Mouse (Mus musculus) MEL (cell line): ENCODE results near the gene Zscan2. TPM values are rescaled to one million over a fixed set of nuclear protein-coding genes. Genes with fewer than 3 reads are reported as not detected.

Experiments
- DNase-seq: peaks from one replicate; pipeline ENCODE4 v3.0.0; 2011; ENCODE audit warnings: low read depth, low spot score
- H3K27ac ChIP-seq: 2 replicates; pipeline ENCODE4 v1.5.1; 2012; ENCODE audit warnings: low read depth, mild to moderate bottlenecking, control low read depth, low read length, moderate library complexity; ENCODE audit not compliant: control insufficient read depth
- H3K27me3 ChIP-seq, 2 experiments: fragments of 150-350 bp in 1 of 2; sonication (generic) in 1 of 2; 2 replicates each; pipeline ENCODE4 v1.6.1; 2012; ENCODE audit warnings: low read length in 2 of 2, mild to moderate bottlenecking in 2 of 2, improper control_type of control experiment in 1 of 2, moderate library complexity in 1 of 2; ENCODE audit not compliant: insufficient read depth in 2 of 2, control insufficient read depth in 1 of 2
- H3K36me3 ChIP-seq, 2 experiments: 2 replicates each; pipeline ENCODE4 v1.6.1; 2012 to 2014; ENCODE audit warnings: low read length in 2 of 2, improper control_type of control experiment in 1 of 2, inconsistent platforms in 1 of 2, mild to moderate bottlenecking in 1 of 2; ENCODE audit not compliant: insufficient read depth in 2 of 2, control insufficient read depth in 1 of 2
- H3K4me1 ChIP-seq, 2 experiments: fragments of 150-350 bp in 1 of 2; sonication (generic) in 1 of 2; 2 replicates each; pipeline ENCODE4 v1.6.1; 2012; ENCODE audit warnings: low read length in 2 of 2, improper control_type of control experiment in 1 of 2, mild to moderate bottlenecking in 1 of 2; ENCODE audit not compliant: insufficient read depth in 2 of 2, control insufficient read depth in 1 of 2
- H3K4me3 ChIP-seq, 2 experiments: fragments of 150-350 bp in 1 of 2; sonication (generic) in 1 of 2; 2 replicates each; pipeline ENCODE4 v1.5.1; 2012; ENCODE audit warnings: low read depth in 2 of 2, low read length in 2 of 2, mild to moderate bottlenecking in 2 of 2, moderate library complexity in 2 of 2, control low read depth in 1 of 2, improper control_type of control experiment in 1 of 2; ENCODE audit not compliant: control insufficient read depth in 1 of 2, insufficient read depth in 1 of 2
- H3K79me2 ChIP-seq: 2 replicates; pipeline ENCODE4 v1.6.1; 2012; ENCODE audit warnings: mild to moderate bottlenecking, low read length, moderate library complexity; ENCODE audit not compliant: control insufficient read depth, poor library complexity, insufficient read depth
- H3K9ac ChIP-seq: 2 replicates; pipeline ENCODE4 v1.6.1; 2012; ENCODE audit warnings: low read depth, mild to moderate bottlenecking, control low read depth, low read length, moderate library complexity; ENCODE audit not compliant: control insufficient read depth, poor library complexity, severe bottlenecking
- H3K9me3 ChIP-seq: fragments of 150-350 bp; sonication (generic); replicated peaks from 2 replicates; pipeline ENCODE4 v1.6.1; 2012; ENCODE audit warnings: mild to moderate bottlenecking, low read length, improper control_type of control experiment, moderate library complexity; ENCODE audit not compliant: insufficient read depth
- BHLHE40 ChIP-seq: IDR thresholded peaks from 2 replicates; pipeline ENCODE4 v1.6.1; 2012; ENCODE audit warnings: low read depth, mild to moderate bottlenecking, inconsistent platforms, low read length, improper control_type of control experiment, borderline replicate concordance
- CHD1 ChIP-seq: IDR thresholded peaks from 2 replicates; pipeline ENCODE4 v1.6.1; 2012; ENCODE audit warnings: low read depth, mild to moderate bottlenecking, inconsistent platforms, low read length, improper control_type of control experiment
- CHD2 ChIP-seq: IDR thresholded peaks from 2 replicates; pipeline ENCODE4 v1.6.1; 2011; ENCODE audit warnings: low read length, improper control_type of control experiment
- ETS1 ChIP-seq: IDR thresholded peaks from 2 replicates; pipeline ENCODE4 v1.6.1; 2012; ENCODE audit warnings: low read depth, mild to moderate bottlenecking, inconsistent platforms, low read length, improper control_type of control experiment, moderate library complexity
- GATA1 ChIP-seq: IDR thresholded peaks from 2 replicates; pipeline ENCODE4 v1.6.1; 2011; ENCODE audit warnings: low read depth, low read length, improper control_type of control experiment
- JUND ChIP-seq: IDR thresholded peaks from 2 replicates; pipeline ENCODE4 v1.6.1; 2011; ENCODE audit warnings: low read depth, mild to moderate bottlenecking, improper control_type of control experiment, low read length
- KAT2A ChIP-seq: conservative IDR thresholded peaks from 2 replicates; pipeline ENCODE4 v1.6.1; 2012; ENCODE audit warnings: low read depth, low read length, improper control_type of control experiment, inconsistent platforms
- MAZ ChIP-seq: IDR thresholded peaks from 2 replicates; pipeline ENCODE4 v1.6.1; 2012; ENCODE audit warnings: low read depth, mild to moderate bottlenecking, inconsistent platforms, low read length, improper control_type of control experiment
- MEF2A ChIP-seq: IDR thresholded peaks from 2 replicates; pipeline ENCODE4 v1.6.1; 2014; ENCODE audit warnings: low read depth, mild to moderate bottlenecking, inconsistent platforms, low read length, improper control_type of control experiment; ENCODE audit not compliant: poor library complexity, insufficient replicate concordance, severe bottlenecking; ENCODE audit errors: extremely low read depth
- MXI1 ChIP-seq: IDR thresholded peaks from 2 replicates; pipeline ENCODE4 v1.6.1; 2011; ENCODE audit warnings: mild to moderate bottlenecking, low read depth, low read length, improper control_type of control experiment
- MYC ChIP-seq: IDR thresholded peaks from 2 replicates; pipeline ENCODE4 v1.6.1; 2011; ENCODE audit warnings: low read depth, mild to moderate bottlenecking, low read length, improper control_type of control experiment, moderate library complexity
- NRF1 ChIP-seq: IDR thresholded peaks from 2 replicates; pipeline ENCODE4 v1.6.1; 2014; ENCODE audit warnings: low read depth, mild to moderate bottlenecking, inconsistent platforms, low read length, improper control_type of control experiment, moderate library complexity; ENCODE audit not compliant: poor library complexity, insufficient read depth, severe bottlenecking
- POLR2AphosphoS5 ChIP-seq: IDR thresholded peaks from 2 replicates; pipeline ENCODE4 v1.6.1; 2012; ENCODE audit warnings: low read depth, borderline replicate concordance, mild to moderate bottlenecking, inconsistent platforms, low read length, moderate library complexity, mixed read lengths
- RCOR1 ChIP-seq: IDR thresholded peaks from 2 replicates; pipeline ENCODE4 v1.6.1; 2012; ENCODE audit warnings: low read depth, mild to moderate bottlenecking, inconsistent platforms, low read length, improper control_type of control experiment
- SMC3 ChIP-seq: IDR thresholded peaks from 2 replicates; pipeline ENCODE4 v1.6.1; 2011; ENCODE audit warnings: low read depth, low read length, improper control_type of control experiment
- TAL1 ChIP-seq: IDR thresholded peaks from 2 replicates; pipeline ENCODE4 v1.6.1; 2012; ENCODE audit warnings: mild to moderate bottlenecking, inconsistent platforms, low read length, moderate library complexity, mixed read lengths
- TCF12 ChIP-seq: IDR thresholded peaks from 2 replicates; pipeline ENCODE4 v1.6.1; 2014; ENCODE audit warnings: low read depth, mild to moderate bottlenecking, inconsistent platforms, low read length, improper control_type of control experiment, moderate library complexity
- USF1 ChIP-seq: IDR thresholded peaks from 2 replicates; pipeline ENCODE4 v1.6.1; 2014; ENCODE audit warnings: low read depth, mild to moderate bottlenecking, inconsistent platforms, low read length, improper control_type of control experiment, moderate library complexity
- USF2 ChIP-seq, 2 experiments: IDR thresholded peaks; 2 replicates each; pipeline ENCODE4 v1.6.1; 2011 to 2012; ENCODE audit warnings: improper control_type of control experiment in 2 of 2, low read length in 2 of 2, borderline replicate concordance in 1 of 2, inconsistent platforms in 1 of 2, low read depth in 1 of 2, mild to moderate bottlenecking in 1 of 2; ENCODE audit not compliant: insufficient read depth in 1 of 2
- ZMIZ1 ChIP-seq: IDR thresholded peaks from 2 replicates; pipeline ENCODE4 v1.6.1; 2012; ENCODE audit warnings: low read depth, mild to moderate bottlenecking, inconsistent platforms, low read length, improper control_type of control experiment, moderate library complexity
- polyA plus RNA-seq, 2 experiments: library from polyadenylated mRNA; stranded (reverse) in 1 of 2; unstranded in 1 of 2; fragments of >175 nt in 1 of 2; fragments of >200 nt in 1 of 2; gene quantifications; 2 replicates each; pipeline versions ENCODE4 v1.2.1 to v1.2.4; 2012; ENCODE audit warnings: low replicate concordance in 2 of 2, low read depth in 1 of 2; ENCODE audit not compliant: insufficient read length in 2 of 2, insufficient read depth in 1 of 2, missing spikeins in 1 of 2
- total RNA-seq: library from RNA; depleted of rRNA; stranded (reverse); fragments of 300-350 nt; gene quantifications from 2 replicates; pipeline ENCODE4 v1.2.3, GENCODE M21; 2012

Gene Zscan2
- total and polyA plus RNA-seq, 3 experiments, result 1.2 to 2.4 TPM; not detected in 1

- Histone ChIP-seq H3K79me2 (peaks cover 16% of the 10 kb centered on the region), H3K36me3 (peaks cover 4 to 16% of the 10 kb centered on the region in 2 experiments), H3K9me3 (no peaks in the 10 kb centered on the region), H3K9ac (peak overlapping the region; percentile 72), H3K27me3 (no peaks in the 10 kb centered on the region), H3K4me3 (peak overlapping the region; percentile 70 to 88), H3K4me1 (peaks cover 0 to 19% of the 10 kb centered on the region in 2 experiments; a peak in 3 of 4 replicates), H3K27ac (peak overlapping the region; percentile 81)
- no peak for DNase-seq
- TF ChIP-seq RCOR1, result no peak
- no peak for TF ChIP-seq NRF1
- no peak for TF ChIP-seq KAT2A
- no peak for TF ChIP-seq ZMIZ1
- no peak for TF ChIP-seq ETS1
- TF ChIP-seq MAZ, result no peak
- TF ChIP-seq GATA1, result no peak
- TF ChIP-seq TCF12, result no peak
- no peak for TF ChIP-seq MYC
- no peak for TF ChIP-seq SMC3
- no peak for TF ChIP-seq USF1
- TF ChIP-seq POLR2AphosphoS5, result no peak
- no peak for TF ChIP-seq CHD2
- TF ChIP-seq MEF2A, result no peak
- no peak for TF ChIP-seq CHD1
- TF ChIP-seq JUND, result no peak
- TF ChIP-seq TAL1, result no peak
- TF ChIP-seq BHLHE40, result no peak
- TF ChIP-seq USF2 (IDR thresholded peaks at IDR 0.05; ENCODE audit: borderline replicate concordance in 1 of 2, insufficient read depth in 1 of 2, low read depth in 1 of 2, low read length in 2 of 2), result no peak
- no peak for TF ChIP-seq MXI1
These were observed 41.0 kb downstream of the Zscan2 start for GRCm38 (mm10) chr7:80901541-80902274.
